Mouse (Mus musculus): ENCODE results near the gene Shox2. TPM values are rescaled to one million over a fixed set of nuclear protein-coding genes. Genes with fewer than 3 reads are reported as not detected.

Gene Shox2
- total RNA-seq (2021) (under 1 TPM; 0.68 to 0.76 TPM), polyA plus RNA-seq (2012; rRNA removed) (1.00 and 2.0 TPM in 2 replicates)
- long read RNA-seq: 0 reads

GRCm38 (mm10) chr3:66981706-66982105 is at the start of gene Shox2:
Shox2 (minus strand) TSS chr3:66981771.
- Histone ChIP-seq H3K4me3 (peak within 1 kb of the TSS; percentile 29), H3K36me3 (ENCODE audit: control insufficient read depth, insufficient read depth, low read length) (no peaks in the 10 kb centered on the region), H3K4me1 (ENCODE audit: control insufficient read depth, insufficient read depth, low read length) (peaks cover 2% of the 10 kb centered on the region), H3K27me3 (ENCODE audit: control insufficient read depth, insufficient read depth, low read length) (peaks cover 25% of the 10 kb centered on the region), H3K27ac (no peak within 1 kb of the TSS), H3K79me2 (replicated peaks; ENCODE audit: control insufficient read depth, insufficient read depth, low read length) (no peaks in the 10 kb centered on the region), H3K9ac (ENCODE audit: low read depth, low read length) (peak within 1 kb of the TSS; percentile 47)
- DNase-seq: peak; percentile 16 to 45
- WGBS: 3% methylated on average over 13 of the region's 15 CpGs
- TF ChIP-seq CTCF (IDR thresholded peaks at IDR 0.05) (no peak), POLR2A (IDR thresholded peaks at IDR 0.05; ENCODE audit: insufficient read depth, low read depth, low read length) (no peak), EP300 (IDR thresholded peaks at IDR 0.05; ENCODE audit: insufficient read depth, low read depth, low read length) (no peak)
- intact Hi-C loops (cut with DNase I): loop anchor here (10.0 kb wide), 2 partner anchors 453 to 1457 kb away; partner anchors contain the start of genes Gfm1 and Tiparp

GRCm38 (mm10) chr3:66996820-66997219 is 15.2 kb upstream of the Shox2 start:
- DNase-seq: no peak
- H3K9ac ChIP-seq (ENCODE audit: low read depth, low read length): no peak overlapping the region
- H3K79me2 ChIP-seq (replicated peaks; ENCODE audit: control insufficient read depth, insufficient read depth, low read length): no peaks in the 10 kb centered on the region
- H3K27ac ChIP-seq: no peak overlapping the region
- WGBS: 91% methylated on average over 1 of the region's 1 CpGs
- no peaks in the 10 kb centered on the region for H3K36me3 ChIP-seq (ENCODE audit: control insufficient read depth, insufficient read depth, low read length)
- H3K4me1 ChIP-seq (ENCODE audit: control insufficient read depth, insufficient read depth, low read length): no peaks in the 10 kb centered on the region
- TF ChIP-seq POLR2A (IDR thresholded peaks at IDR 0.05; ENCODE audit: insufficient read depth, low read depth, low read length) (no peak), EP300 (IDR thresholded peaks at IDR 0.05; ENCODE audit: insufficient read depth, low read depth, low read length) (no peak), CTCF (IDR thresholded peaks at IDR 0.05) (no peak)
- H3K4me3 ChIP-seq: no peak overlapping the region
- H3K27me3 ChIP-seq (ENCODE audit: control insufficient read depth, insufficient read depth, low read length): no peaks in the 10 kb centered on the region
- intact Hi-C loops (cut with DNase I): no loop called here

- Histone ChIP-seq H3K9ac (ENCODE audit: low read depth, low read length) (peak overlapping the region; percentile 84), H3K4me3 (peak overlapping the region; percentile 86), H3K79me2 (replicated peaks; ENCODE audit: control insufficient read depth, insufficient read depth, low read length) (no peaks in the 10 kb centered on the region), H3K27me3 (ENCODE audit: control insufficient read depth, insufficient read depth, low read length) (peaks cover 3% of the 10 kb centered on the region), H3K4me1 (ENCODE audit: control insufficient read depth, insufficient read depth, low read length) (peaks cover 2% of the 10 kb centered on the region; the same call in 1 of the 2 replicates), H3K27ac (no peak overlapping the region), H3K36me3 (ENCODE audit: control insufficient read depth, insufficient read depth, low read length) (no peaks in the 10 kb centered on the region)
- intact Hi-C loops (cut with DNase I): loop anchor here (2.0 to 10.0 kb wide), 3 partner anchors 15 to 1461 kb away; partner anchors contain the start of genes Gfm1 and Tiparp
- 14% methylated on average over 1 of the region's 1 CpGs for WGBS
- no peak for TF ChIP-seq CTCF (IDR thresholded peaks at IDR 0.05)
- DNase-seq: no peak
Measured at GRCm38 (mm10) chr3:66986287-66986560, 4.7 kb upstream of the Shox2 start.

GRCm38 (mm10) chr3:66985539-66986286 is 4.1 kb upstream of the Shox2 start:
- intact Hi-C loops (cut with DNase I): loop anchor here (2.0 to 10.0 kb wide), 3 partner anchors 15 to 1461 kb away; partner anchors contain the start of genes Gfm1 and Tiparp
- Histone ChIP-seq H3K4me3 (peak overlapping the region; percentile 86), H3K27ac (peak overlapping the region; percentile 60), H3K27me3 (ENCODE audit: control insufficient read depth, insufficient read depth, low read length) (peaks cover 7% of the 10 kb centered on the region), H3K9ac (ENCODE audit: low read depth, low read length) (peak overlapping the region; percentile 84), H3K79me2 (replicated peaks; ENCODE audit: control insufficient read depth, insufficient read depth, low read length) (no peaks in the 10 kb centered on the region), H3K4me1 (ENCODE audit: control insufficient read depth, insufficient read depth, low read length) (peaks cover 2% of the 10 kb centered on the region; the same call in 1 of the 2 replicates), H3K36me3 (ENCODE audit: control insufficient read depth, insufficient read depth, low read length) (no peaks in the 10 kb centered on the region)
- no peak for TF ChIP-seq POLR2A (IDR thresholded peaks at IDR 0.05; ENCODE audit: insufficient read depth, low read depth, low read length)
- no peak for TF ChIP-seq CTCF (IDR thresholded peaks at IDR 0.05)
- TF ChIP-seq EP300 (IDR thresholded peaks at IDR 0.05; ENCODE audit: insufficient read depth, low read depth, low read length): no peak
- DNase-seq: peak; percentile 84 to 86
- under 1% methylated on average over 60 of the region's 60 CpGs for WGBS

- Histone ChIP-seq H3K36me3 (ENCODE audit: control insufficient read depth, insufficient read depth, low read length) (no peaks in the 10 kb centered on the region), H3K79me2 (replicated peaks; ENCODE audit: control insufficient read depth, insufficient read depth, low read length) (no peaks in the 10 kb centered on the region), H3K4me1 (ENCODE audit: control insufficient read depth, insufficient read depth, low read length) (peaks cover 2% of the 10 kb centered on the region), H3K27me3 (ENCODE audit: control insufficient read depth, insufficient read depth, low read length) (peaks cover 20% of the 10 kb centered on the region), H3K9ac (ENCODE audit: low read depth, low read length) (no peak overlapping the region), H3K4me3 (no peak overlapping the region), H3K27ac (no peak overlapping the region)
- no peak for TF ChIP-seq EP300 (IDR thresholded peaks at IDR 0.05; ENCODE audit: insufficient read depth, low read depth, low read length)
- TF ChIP-seq CTCF (IDR thresholded peaks at IDR 0.05): no peak
- TF ChIP-seq POLR2A (IDR thresholded peaks at IDR 0.05; ENCODE audit: insufficient read depth, low read depth, low read length): no peak
- no peak for DNase-seq
- intact Hi-C loops (cut with DNase I): loop anchor here (10.0 kb wide), 2 partner anchors 451 to 1459 kb away; partner anchors contain the start of genes Gfm1 and Tiparp
- 29% methylated on average over 3 of the region's 3 CpGs for WGBS
Measured at GRCm38 (mm10) chr3:66983481-66983880, 1.9 kb upstream of the Shox2 start.
